Mouse (Mus musculus) cerebellum, postnatal 25 days (tissue): ENCODE measurements at regions not wholly inside any gene's neighbourhood (a gene's known extent, or its start where the extent isn't known, plus 50 kb on each side); places are given as distances from the start of the nearest gene placed in this dataset.

ENCODE experiments used
- DNase-seq, 2 experiments: peaks; one replicate each; pipeline ENCODE4 v3.0.0; 2021; ENCODE audit warnings: mixed read lengths in 2 of 2

DNA sequence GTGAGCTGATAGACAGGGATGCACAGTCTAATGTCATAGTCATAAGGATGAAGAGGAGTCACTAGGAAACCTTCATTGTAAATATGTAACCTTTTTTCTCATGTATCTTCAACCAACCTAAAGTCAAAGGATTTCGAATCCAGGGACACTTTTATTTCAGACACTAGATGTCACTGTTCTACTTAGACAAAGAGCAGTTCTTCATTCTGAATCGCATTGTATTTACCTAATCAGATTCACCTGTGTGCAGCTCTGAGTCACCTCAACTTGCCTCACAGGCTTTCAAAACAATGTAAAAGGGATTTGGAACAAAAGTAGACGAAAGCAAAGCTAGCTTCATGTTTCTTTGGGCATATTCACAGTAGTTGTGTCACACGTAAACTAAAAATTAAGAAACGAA is 57.3 kb upstream of the Erbb4 start:
- no peak for DNase-seq
